Mouse (Mus musculus): ENCODE measurements at regions not wholly inside any gene's neighbourhood (a gene's known extent, or its start where the extent isn't known, plus 50 kb on each side); places are given as distances from the start of the nearest gene placed in this dataset.

- in situ Hi-C loops (cut with MboI; ENCODE audit: low sequenced_read_pairs), result loop anchor here (10.0 kb wide), 1 partner anchor 45 kb away; no protein-coding TSS in a partner anchor
Observed at GRCm38 (mm10) chr10:17669401-17669800, 53.6 kb upstream of the Cited2 start.

All from CH12F3 (cell line).